21 mouse cellular contexts compared by ENCODE assay signal in genomic region chr7:95955119-95955518, GRCm38 (mm10).
DNase-seq lines count a peak whose midpoint lies in the region; ATAC-seq and TF ChIP-seq lines count a peak whose summit lies in the region.
"Had no signal": no experiment of that assay in that cellular context is flagged by ENCODE, and none has a peak within 500 bp of the region (broad histone marks: within the 10 kb centered on the region; RNA-seq: fewer than 3 reads in every experiment).

No protein-coding gene starts in this region.

- no peak for TF ChIP-seq POLR2A in lung, adult 2 months (IDR thresholded peaks at IDR 0.05; ENCODE audit: borderline replicate concordance, extremely low read depth, low read depth, low read length)

- H3K9ac ChIP-seq in lung, embryonic 14.5 days = no peak overlapping the region
- no peak overlapping the region for H3K9ac ChIP-seq in lung, postnatal 0 days (replicated peaks; ENCODE audit: low read depth)
- H3K9ac ChIP-seq: forebrain, embryonic 15.5 days; hindbrain, embryonic 12.5 days; hindbrain, embryonic 15.5 days had no signal

- H3K27ac ChIP-seq in lung, embryonic 14.5 days (ENCODE audit: low read depth) = peak overlapping the region; percentile 5; the same call in 1 of the 2 replicates
- H3K27ac ChIP-seq in lung, postnatal 0 days (ENCODE audit: low read length) = no peak overlapping the region
- H3K27ac ChIP-seq: forebrain, embryonic 10.5 days; forebrain, embryonic 15.5 days; gastrocnemius, adult 2 months; hindbrain, embryonic 12.5 days; hindbrain, embryonic 15.5 days had no signal

- TF ChIP-seq EP300 in lung, postnatal 0 days (IDR thresholded peaks at IDR 0.05) = no peak

- ATAC-seq in lung, embryonic 14.5 days (ENCODE audit: insufficient read depth) = peak; percentile 92
- 0 out of 2 replicates have a peak, but pooled peaks have one; percentile 41 for ATAC-seq in lung, postnatal 0 days
- ATAC-seq: forebrain, embryonic 15.5 days had no signal

- DNase-seq in cerebellum, postnatal 14 days = peak; percentile 26 to 36
- DNase-seq in cerebellum, adult 18-20 months = no peak
- DNase-seq in lung, embryonic 14.5 days = peak; percentile 89
- DNase-seq in lung, adult 2 months = no peak
- no peak for DNase-seq in lung, postnatal 0 days (ENCODE audit: low spot score)
- DNase-seq in lung, adult 18-20 months = no peak
- peak; percentile 24 to 50 for DNase-seq in lung, postnatal 4 days
- DNase-seq: adrenal gland, adult 2 months; adrenal gland, postnatal 14 days; B cell, adult 2 months; cerebellum, adult 2 months; cerebellum, adult 9-11 months; gastrocnemius, adult 2 months; gastrocnemius, postnatal 14 days had no signal

- H3K4me1 ChIP-seq in lung, embryonic 14.5 days (ENCODE audit: insufficient read depth) = no peaks in the 10 kb centered on the region
- H3K4me1 ChIP-seq in lung, adult 2 months (ENCODE audit: control insufficient read depth, insufficient read depth, low read length) = no peaks in the 10 kb centered on the region
- H3K4me1 ChIP-seq in lung, postnatal 0 days (ENCODE audit: insufficient read depth, low read depth, low read length) = no peaks in the 10 kb centered on the region
- H3K4me1 ChIP-seq: forebrain, embryonic 10.5 days; hindbrain, embryonic 15.5 days had no signal

- H3K4me3 ChIP-seq in lung, embryonic 14.5 days (ENCODE audit: low read depth, low read length) = no peak overlapping the region
- no peak overlapping the region for H3K4me3 ChIP-seq in lung, adult 2 months (replicated peaks; ENCODE audit: extremely low read depth, low read depth, low read length)
- no peak overlapping the region for H3K4me3 ChIP-seq in lung, postnatal 0 days (ENCODE audit: low read depth, low read length)
- H3K4me3 ChIP-seq: forebrain, embryonic 10.5 days; forebrain, embryonic 15.5 days; gastrocnemius, adult 2 months; hindbrain, embryonic 12.5 days; hindbrain, embryonic 15.5 days had no signal

- no peak for TF ChIP-seq CTCF in lung, embryonic 14.5 days (IDR thresholded peaks at IDR 0.05; ENCODE audit: low read depth)
- no peak for TF ChIP-seq CTCF in lung, adult 2 months (IDR thresholded peaks at IDR 0.05; ENCODE audit: insufficient read depth, low read length)
- TF ChIP-seq CTCF in lung, postnatal 0 days (IDR thresholded peaks at IDR 0.05) = no peak

- WGBS in lung, embryonic 14.5 days = 35% methylated on average over 2 of the region's 2 CpGs
- whole genome bisulfite sequencing in lung, adult 2 months = 36% methylated on average over 2 of the region's 2 CpGs
- WGBS in lung, postnatal 0 days = 33% methylated on average over 2 of the region's 2 CpGs

- H3K9me3 ChIP-seq in lung, embryonic 14.5 days (ENCODE audit: low read depth, low read length) = no peaks in the 10 kb centered on the region
- H3K9me3 ChIP-seq in lung, postnatal 0 days (ENCODE audit: low read length) = no peaks in the 10 kb centered on the region
- H3K9me3 ChIP-seq: forebrain, embryonic 10.5 days; forebrain, embryonic 15.5 days; hindbrain, embryonic 12.5 days; hindbrain, embryonic 15.5 days had no signal

- no peaks in the 10 kb centered on the region for H3K36me3 ChIP-seq in lung, embryonic 14.5 days (ENCODE audit: insufficient read depth)
- H3K36me3 ChIP-seq in lung, postnatal 0 days (ENCODE audit: insufficient read depth, low read length) = no peaks in the 10 kb centered on the region
- H3K36me3 ChIP-seq: forebrain, embryonic 10.5 days; forebrain, embryonic 15.5 days; G1E; hindbrain, embryonic 12.5 days; hindbrain, embryonic 15.5 days had no signal

- H3K4me2 ChIP-seq in lung, embryonic 14.5 days = no peak overlapping the region
- no peak overlapping the region for H3K4me2 ChIP-seq in lung, postnatal 0 days (replicated peaks; ENCODE audit: low read depth, low read length)
- H3K4me2 ChIP-seq: forebrain, embryonic 15.5 days; heart, embryonic 11.5 days; hindbrain, embryonic 12.5 days; hindbrain, embryonic 15.5 days had no signal

- H3K27me3 ChIP-seq in lung, embryonic 14.5 days (ENCODE audit: insufficient read depth, low read length) = no peaks in the 10 kb centered on the region
- no peaks in the 10 kb centered on the region for H3K27me3 ChIP-seq in lung, postnatal 0 days (replicated peaks; ENCODE audit: insufficient read depth, low read length)
- H3K27me3 ChIP-seq: CH12.LX; forebrain, embryonic 15.5 days; hindbrain, embryonic 12.5 days; hindbrain, embryonic 15.5 days had no signal

Comparison
In these comparisons a context has a peak if more than half of its experiments do, and no peak if none do; other contexts are left out.
1. DNase-seq: peak in cerebellum, postnatal 14 days (2 of 2), lung, embryonic 14.5 days (single experiment) and lung, postnatal 4 days (2 of 2); none in cerebellum, adult 18-20 months (0 of 2), lung, adult 2 months (single experiment), lung, postnatal 0 days (single experiment) and lung, adult 18-20 months (0 of 2).